Mouse (Mus musculus) retina, adult 2 months (tissue): ENCODE data around the gene Pgap3.
A peak's percentile ranks its signal among the peaks of the same experiment; 100 is the strongest.

Source experiments
- DNase-seq: peaks from one replicate; pipeline ENCODE4 v3.0.0-alpha.2; 2012; ENCODE audit warnings: low read depth, low spot score

Pgap3 gene

GRCm38 (mm10) chr11:98357396-98358160 lies 42.7 kb downstream of the Pgap3 start:
- no peak for DNase-seq

- no peak for DNase-seq
Measured at GRCm38 (mm10) chr11:98356625-98357394, 43.5 kb downstream of the Pgap3 start.

GRCm38 (mm10) chr11:98355732-98356299 lies 44.5 kb downstream of the Pgap3 start:
- peak; percentile 47 for DNase-seq

GRCm38 (mm10) chr11:98354445-98354844 lies 45.8 kb downstream of the Pgap3 start:
- DNase-seq, result no peak

- DNase-seq, result no peak
Measured at GRCm38 (mm10) chr11:98353651-98354211, 46.6 kb downstream of the Pgap3 start.

- no peak for DNase-seq
Measured at GRCm38 (mm10) chr11:98352272-98352990, 47.9 kb downstream of the Pgap3 start.

- DNase-seq, result no peak
Measured at GRCm38 (mm10) chr11:98349308-98349707, 51.0 kb downstream of the Pgap3 start.

GRCm38 (mm10) chr11:98348083-98348961 lies 52.0 kb downstream of the Pgap3 start, which contains the start of gene Ppp1r1b:
TSS of gene Ppp1r1b (plus strand) at chr11:98348404.
- DNase-seq, result no peak

GRCm38 (mm10) chr11:98347385-98348082 lies 52.8 kb downstream of the Pgap3 start:
- DNase-seq, result no peak

- DNase-seq, result no peak
Measured at GRCm38 (mm10) chr11:98346168-98346567, 54.1 kb downstream of the Pgap3 start.

- no peak for DNase-seq
Measured at GRCm38 (mm10) chr11:98345253-98345652, 55.0 kb downstream of the Pgap3 start.

- peak; percentile 78 for DNase-seq
Measured at GRCm38 (mm10) chr11:98342000-98342945, 58.0 kb downstream of the Pgap3 start.

GRCm38 (mm10) chr11:98341174-98341573 lies 59.1 kb downstream of the Pgap3 start:
- DNase-seq, result no peak

- no peak for DNase-seq
Measured at GRCm38 (mm10) chr11:98340597-98340996, 59.7 kb downstream of the Pgap3 start.

- no peak for DNase-seq
Measured at GRCm38 (mm10) chr11:98339679-98340287, 60.5 kb downstream of the Pgap3 start.

GRCm38 (mm10) chr11:98339071-98339501 lies 61.2 kb downstream of the Pgap3 start:
- no peak for DNase-seq
